ENCODE assay signal across 1 mouse cellular context in the genomic region with DNA sequence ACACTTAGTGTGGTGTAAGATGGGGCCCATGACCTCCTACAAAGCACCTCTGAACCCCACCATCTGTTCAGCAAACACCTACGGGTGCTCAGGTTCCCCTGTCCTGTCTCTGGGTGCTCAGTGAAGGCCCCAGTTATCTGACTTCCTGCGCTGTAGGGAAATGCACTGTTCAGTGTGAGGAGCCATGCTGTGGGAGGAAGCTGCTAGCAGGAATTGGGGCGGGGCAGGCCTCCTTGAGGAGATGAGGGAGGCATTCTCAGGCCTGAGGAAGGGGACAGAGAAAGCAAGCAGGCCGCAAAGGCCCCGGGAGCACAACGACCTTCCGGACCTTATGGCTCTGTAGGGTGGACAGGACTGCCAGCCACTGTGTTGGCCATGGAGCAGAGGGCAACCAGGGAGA.
TF ChIP-seq lines count a peak whose summit lies in the region.

No protein-coding gene starts in this region.

TF ChIP-seq in MEL, 35 proteins besides CTCF, POLR2A, EP300 and RAD21:
- TF ChIP-seq MXI1 (IDR thresholded peaks at IDR 0.05; ENCODE audit: low read depth, low read length) (peak; percentile 35; the same call in 1 of the 2 replicates), NRF1 (IDR thresholded peaks at IDR 0.05; ENCODE audit: insufficient read depth, low read depth, low read length, poor library complexity, severe bottlenecking) (0 out of 2 replicates have a peak, but pooled peaks have one; percentile 21), UBTF (IDR thresholded peaks at IDR 0.05; ENCODE audit: borderline replicate concordance, insufficient read depth, low read depth, low read length) (no peak), HCFC1 (IDR thresholded peaks at IDR 0.05; ENCODE audit: low read depth, low read length) (peak; percentile 32; the same call in 1 of the 2 replicates), GATA1 (IDR thresholded peaks at IDR 0.05; ENCODE audit: low read depth, low read length) (peak; percentile 38; the same call in 1 of the 2 replicates), BHLHE40 (IDR thresholded peaks at IDR 0.05; ENCODE audit: borderline replicate concordance, low read depth, low read length) (no peak), TAL1 (IDR thresholded peaks at IDR 0.05; ENCODE audit: low read length) (no peak), MAZ (IDR thresholded peaks at IDR 0.05; ENCODE audit: low read depth, low read length) (0 out of 2 replicates have a peak, but pooled peaks have one; percentile 35), ETS1 (IDR thresholded peaks at IDR 0.05; ENCODE audit: low read depth, low read length) (0 out of 2 replicates have a peak, but pooled peaks have one; percentile 15)
